Mouse (Mus musculus): Measurements from ENCODE around the gene Slc25a22. TPM values are rescaled to one million over a fixed set of nuclear protein-coding genes. Genes with fewer than 3 reads are reported as not detected.

Gene Slc25a22
- total and polyA plus RNA-seq, 3 experiments = 6.5 to 31.5 (median 16.1) TPM

- Histone ChIP-seq H3K27me3 (replicated peaks) (no peaks in the 10 kb centered on the region), H3K79me2 (replicated peaks; ENCODE audit: control insufficient read depth, extremely low read depth, insufficient read depth, poor library complexity, severe bottlenecking) (no peaks in the 10 kb centered on the region), H3K4me2 (ENCODE audit: insufficient read depth, low read depth, poor library complexity, severe bottlenecking) (peak within 1 kb of the TSS; percentile 89), H3K9ac (ENCODE audit: insufficient read depth, low read depth) (peak within 1 kb of the TSS; percentile 41), H3K4me3 (replicated peaks in 1 of 3; ENCODE audit: low read depth in 2 of 3, low read length in 2 of 3, poor library complexity in 1 of 3) (peak within 1 kb of the TSS; percentile 77 to 96 (median 83)), H3K9me3 (replicated peaks; ENCODE audit: low read length) (no peaks in the 10 kb centered on the region), H3K36me3 (replicated peaks in 1 of 2; ENCODE audit: control insufficient read depth in 1 of 2, insufficient read depth in 1 of 2, low read length in 1 of 2) (peaks cover 43 to 57% of the 10 kb centered on the region in 2 experiments), H3K4me1 (ENCODE audit: control insufficient read depth in 1 of 2, insufficient read depth in 2 of 2) (peaks cover 11 to 34% of the 10 kb centered on the region in 2 experiments), H3K27ac (ENCODE audit: insufficient read depth, low read depth) (peak within 1 kb of the TSS; percentile 66)
- peak; percentile 91 for DNase-seq (ENCODE audit: extremely low read depth)
- in situ Hi-C loops (cut with MboI; ENCODE audit: low pct_ligation_motif_present, low pct_unique_long_range_greater_than_20kb, low sequenced_read_pairs) = loop anchor here (5.0 kb wide), 1 partner anchor 43 kb away; the partner anchor contains the start of gene Gatd1
- TF ChIP-seq ELF1 (IDR thresholded peaks at IDR 0.05; ENCODE audit: low read depth, low read length) (peak; percentile 71), IRF4 (IDR thresholded peaks at IDR 0.05; ENCODE audit: low read depth, low read length) (no peak; the same call in 1 of the 2 replicates), MXI1 (IDR thresholded peaks at IDR 0.05; ENCODE audit: low read depth, low read length) (peak; percentile 85), CTCF (conservative IDR thresholded peaks at IDR 0.05 in 1 of 2, IDR thresholded peaks at IDR 0.05 in 1 of 2; ENCODE audit: low read depth in 2 of 2, low read length in 2 of 2) (no peak; a peak in 1 of 4 replicates), MAFK (IDR thresholded peaks at IDR 0.05; ENCODE audit: insufficient replicate concordance, low read length) (no peak), SIN3A (IDR thresholded peaks at IDR 0.05; ENCODE audit: low read length) (peak; percentile 66; the same call in 1 of the 2 replicates), TBP (conservative IDR thresholded peaks at IDR 0.05; ENCODE audit: low read depth, low read length) (0 out of 2 replicates have a peak, but pooled peaks have one; percentile 29), UBTF (IDR thresholded peaks at IDR 0.05; ENCODE audit: low read depth, low read length) (peak; percentile 98), JUN (IDR thresholded peaks at IDR 0.05; ENCODE audit: insufficient read depth, low read depth, low read length) (no peak), MAZ (IDR thresholded peaks at IDR 0.05; ENCODE audit: low read depth, low read length) (no peak; the same call in 1 of the 2 replicates), JUND (conservative IDR thresholded peaks at IDR 0.05; ENCODE audit: low read depth, low read length) (no peak), USF1 (IDR thresholded peaks at IDR 0.05; ENCODE audit: low read depth, low read length) (no peak), RAD21 (IDR thresholded peaks at IDR 0.05; ENCODE audit: low read depth, low read length) (no peak), ETS1 (conservative IDR thresholded peaks at IDR 0.05; ENCODE audit: low read depth, low read length) (no peak), HCFC1 (IDR thresholded peaks at IDR 0.05; ENCODE audit: low read depth, low read length) (peak; percentile 63), ZKSCAN1 (IDR thresholded peaks at IDR 0.05; ENCODE audit: borderline replicate concordance, low read depth, low read length) (no peak), MAX (IDR thresholded peaks at IDR 0.05; ENCODE audit: low read length) (peak; percentile 56; the same call in 1 of the 2 replicates), POLR2A (IDR thresholded peaks at IDR 0.05; ENCODE audit: low read depth, low read length) (peak; percentile 93), CHD1 (IDR thresholded peaks at IDR 0.05; ENCODE audit: low read depth, low read length) (peak; percentile 32; the same call in 1 of the 2 replicates), ZMIZ1 (IDR thresholded peaks at IDR 0.05; ENCODE audit: low read depth, low read length) (peak; percentile 64; the same call in 1 of the 2 replicates), EP300 (IDR thresholded peaks at IDR 0.05; ENCODE audit: low read length) (no peak), SMC3 (IDR thresholded peaks at IDR 0.05; ENCODE audit: low read depth, low read length) (no peak), GABPA (IDR thresholded peaks at IDR 0.05; ENCODE audit: insufficient replicate concordance, low read depth, low read length) (no peak), NRF1 (IDR thresholded peaks at IDR 0.05; ENCODE audit: low read depth, low read length) (peak; percentile 71), NELFE (IDR thresholded peaks at IDR 0.05; ENCODE audit: low read depth, low read length) (peak; percentile 91), ZC3H11A (IDR thresholded peaks at IDR 0.05; ENCODE audit: low read depth, low read length) (no peak), CHD2 (IDR thresholded peaks at IDR 0.05; ENCODE audit: low read length) (no peak), TCF12 (IDR thresholded peaks at IDR 0.05; ENCODE audit: low read depth, low read length) (0 out of 2 replicates have a peak, but pooled peaks have one; percentile 3), POLR2AphosphoS2 (IDR thresholded peaks at IDR 0.05; ENCODE audit: low read depth, low read length) (no peak), KAT2A (IDR thresholded peaks at IDR 0.05; ENCODE audit: insufficient replicate concordance, low read length) (0 out of 2 replicates have a peak, but pooled peaks have one; percentile 12), USF2 (conservative IDR thresholded peaks at IDR 0.05; ENCODE audit: low read depth, low read length) (no peak), RCOR1 (conservative IDR thresholded peaks at IDR 0.05; ENCODE audit: low read depth, low read length) (no peak)
- dilution Hi-C loops (cut with MboI; ENCODE audit: extremely low pct_ligation_motif_present, extremely low pct_unique_long_range_greater_than_20kb, low sequenced_read_pairs) = no loop called here
Measured at GRCm38 (mm10) chr7:141454967-141455551, 17.4 kb upstream of the Slc25a22 start, which contains the start of gene Pnpla2. Gene Pnpla2, plus strand, starts transcription at chr7:141455198.

Measured in CH12.LX (cell line).